Mouse (Mus musculus) forebrain, embryonic 11.5 days (tissue): Measurements from ENCODE around the gene Gm30191. TPM values are rescaled to one million over a fixed set of nuclear protein-coding genes. Genes with fewer than 3 reads are reported as not detected.

Experiments used
- ATAC-seq: fragments of 200-750 bp; cut with Nextera tagmentation; replicated peaks from 2 replicates; pipeline ENCODE4 v1.8.0; 2017; ENCODE audit warnings: moderate TSS enrichment; ENCODE audit not compliant: low FRiP score
- DNase-seq: peaks from one replicate; pipeline ENCODE4 v3.0.0-alpha.2; 2017; ENCODE audit warnings: low spot score
- H3K27ac ChIP-seq: fragments of 300-500 bp; sonication (generic); 2 replicates; pipeline ENCODE4 v1.5.1; 2014; ENCODE audit warnings: low read depth, low read length
- H3K27me3 ChIP-seq: fragments of 300-500 bp; sonication (generic); 2 replicates; pipeline ENCODE4 v1.6.1; 2014; ENCODE audit warnings: mild to moderate bottlenecking, low read length, mixed read lengths; ENCODE audit not compliant: control insufficient read depth, insufficient read depth
- H3K36me3 ChIP-seq: fragments of 300-500 bp; sonication (generic); 2 replicates; pipeline ENCODE4 v1.6.1; 2014; ENCODE audit warnings: mild to moderate bottlenecking, low read length, moderate library complexity, mixed read lengths; ENCODE audit not compliant: control insufficient read depth, insufficient read depth
- H3K4me1 ChIP-seq: fragments of 300-500 bp; sonication (generic); replicated peaks from 2 replicates; pipeline ENCODE4 v1.6.1; 2014; ENCODE audit warnings: low read length, mixed read lengths; ENCODE audit not compliant: control insufficient read depth, insufficient read depth
- H3K4me2 ChIP-seq: fragments of 300-500 bp; sonication (generic); 2 replicates; pipeline ENCODE4 v1.6.1; 2014; ENCODE audit warnings: low read depth, mild to moderate bottlenecking, low read length, moderate library complexity, mixed read lengths; ENCODE audit not compliant: severe bottlenecking
- H3K4me3 ChIP-seq: fragments of 300-500 bp; sonication (generic); 2 replicates; pipeline ENCODE4 v1.5.1; 2014; ENCODE audit warnings: low read depth, low read length
- H3K9ac ChIP-seq: fragments of 300-500 bp; sonication (generic); 2 replicates; pipeline ENCODE4 v1.6.1; 2014; ENCODE audit warnings: low read length
- H3K9me3 ChIP-seq: fragments of 300-500 bp; sonication (generic); 2 replicates; pipeline ENCODE4 v1.6.1; 2016; ENCODE audit warnings: low read length, mixed read lengths; ENCODE audit not compliant: control insufficient read depth
- WGBS: fragments of 180-500 bp; shearing (Covaris S2); extraction: QIAGEN DNeasy Blood & Tissue Kit; methylation state at CpG from one replicate; pipeline ENCODE4 v1.1.7; 2014; 5-methylcytosine and 5-hydroxymethylcytosine counted together
- polyA plus RNA-seq: library from polyadenylated mRNA; unstranded; fragments of >200 nt; fragmentation: Nextera tagmentation; extraction: Ambion mirVana; gene quantifications from 2 replicates; pipeline ENCODE4 v1.2.1, GENCODE M21; 2014

Gene Gm30191
- polyA plus RNA-seq, 1 experiment from 2014 or later, result 0.63 TPM

- DNase-seq, result no peak
- no peak for ATAC-seq
- H3K4me1 ChIP-seq, result peaks cover 43% of the 10 kb centered on the region
- H3K9ac ChIP-seq, result no peak overlapping the region
- no peak overlapping the region for H3K27ac ChIP-seq
- peak overlapping the region; percentile 44 for H3K4me3 ChIP-seq
- H3K27me3 ChIP-seq, result peaks cover 48% of the 10 kb centered on the region
- peak overlapping the region; percentile 75 for H3K4me2 ChIP-seq
- WGBS, result 6% methylated on average over 27 of the region's 27 CpGs
- H3K36me3 ChIP-seq, result no peaks in the 10 kb centered on the region
- no peaks in the 10 kb centered on the region for H3K9me3 ChIP-seq
Measured at GRCm38 (mm10) chr4:134250116-134250929, 3.6 kb downstream of the Gm30191 start.

- ATAC-seq, result no peak
- Histone ChIP-seq H3K27ac (no peak overlapping the region), H3K4me1 (peaks cover 43% of the 10 kb centered on the region), H3K36me3 (no peaks in the 10 kb centered on the region), H3K9me3 (no peaks in the 10 kb centered on the region), H3K4me2 (peak overlapping the region; percentile 75), H3K4me3 (peak overlapping the region; percentile 44), H3K27me3 (peaks cover 48% of the 10 kb centered on the region), H3K9ac (peak overlapping the region; percentile 58)
- DNase-seq, result no peak
- 9% methylated on average over 10 of the region's 10 CpGs for WGBS
Measured at GRCm38 (mm10) chr4:134250930-134251240, 4.2 kb downstream of the Gm30191 start.

GRCm38 (mm10) chr4:134251241-134252130 is 4.8 kb downstream of the Gm30191 start:
- Histone ChIP-seq H3K4me2 (peak overlapping the region; percentile 75), H3K9me3 (no peaks in the 10 kb centered on the region), H3K27me3 (peaks cover 48% of the 10 kb centered on the region), H3K27ac (no peak overlapping the region), H3K4me3 (peak overlapping the region; percentile 44), H3K36me3 (no peaks in the 10 kb centered on the region), H3K4me1 (peaks cover 46% of the 10 kb centered on the region), H3K9ac (peak overlapping the region; percentile 58)
- WGBS, result under 1% methylated on average over 91 of the region's 91 CpGs
- DNase-seq, result peak; percentile 77
- no peak for ATAC-seq

GRCm38 (mm10) chr4:134252131-134252910 is 5.6 kb downstream of the Gm30191 start:
- H3K36me3 ChIP-seq, result no peaks in the 10 kb centered on the region
- H3K27ac ChIP-seq, result no peak overlapping the region
- no peak for ATAC-seq
- no peaks in the 10 kb centered on the region for H3K9me3 ChIP-seq
- WGBS, result 3% methylated on average over 22 of the region's 22 CpGs
- no peak for DNase-seq
- H3K4me1 ChIP-seq, result peaks cover 53% of the 10 kb centered on the region
- peak overlapping the region; percentile 75 for H3K4me2 ChIP-seq
- no peak overlapping the region; the same call in none of the 2 replicates for H3K9ac ChIP-seq
- peaks cover 48% of the 10 kb centered on the region for H3K27me3 ChIP-seq
- peak overlapping the region; percentile 44 for H3K4me3 ChIP-seq

- Histone ChIP-seq H3K36me3 (no peaks in the 10 kb centered on the region), H3K4me2 (peak overlapping the region; percentile 31; the same call in 1 of the 2 replicates), H3K9ac (no peak overlapping the region; the same call in 1 of the 2 replicates), H3K27me3 (peaks cover 48% of the 10 kb centered on the region), H3K9me3 (no peaks in the 10 kb centered on the region), H3K4me1 (peaks cover 58% of the 10 kb centered on the region), H3K4me3 (peak overlapping the region; percentile 14; the same call in 1 of the 2 replicates), H3K27ac (no peak overlapping the region)
- WGBS, result 7% methylated on average over 15 of the region's 15 CpGs
- DNase-seq (no peak), ATAC-seq (no peak)
Measured at GRCm38 (mm10) chr4:134252911-134253721, 6.4 kb downstream of the Gm30191 start.

- under 1% methylated on average over 13 of the region's 13 CpGs for WGBS
- H3K27ac ChIP-seq, result no peak within 1 kb of the TSS
Measured at GRCm38 (mm10) chr4:134253722-134254324, 7.1 kb downstream of the Gm30191 start, which contains the start of gene Grrp1. Gene Grrp1 (minus strand): TSS chr4:134254106.

GRCm38 (mm10) chr4:134254835-134255234 is 8.1 kb downstream of the Gm30191 start:
- H3K27me3 ChIP-seq, result peaks cover 44% of the 10 kb centered on the region
- WGBS, result 16% methylated on average over 3 of the region's 3 CpGs
- no peak overlapping the region for H3K4me3 ChIP-seq
- no peaks in the 10 kb centered on the region for H3K36me3 ChIP-seq
- peak; percentile 44 for DNase-seq
- H3K4me2 ChIP-seq, result no peak overlapping the region
- no peak for ATAC-seq
- H3K9me3 ChIP-seq, result no peaks in the 10 kb centered on the region
- H3K27ac ChIP-seq, result no peak overlapping the region
- H3K9ac ChIP-seq, result no peak overlapping the region
- H3K4me1 ChIP-seq, result peaks cover 53% of the 10 kb centered on the region

More at GRCm38 (mm10) chr4:134253722-134254324, 7.1 kb downstream of the Gm30191 start, which contains the start of gene Grrp1:
- Histone ChIP-seq H3K27me3 (peaks cover 48% of the 10 kb centered on the region), H3K9me3 (no peaks in the 10 kb centered on the region), H3K4me3 (peak within 1 kb of the TSS; percentile 14; the same call in 1 of the 2 replicates), H3K36me3 (no peaks in the 10 kb centered on the region), H3K4me1 (peaks cover 58% of the 10 kb centered on the region), H3K4me2 (peak within 1 kb of the TSS; percentile 31), H3K9ac (peak within 1 kb of the TSS; percentile 24; the same call in 1 of the 2 replicates)
- DNase-seq (peak; percentile 65), ATAC-seq (no peak)
